ENCODE assay signal across 17 mouse cellular contexts in genomic region chr6:66052386-66052785, GRCm38 (mm10).
DNase-seq lines count a peak whose midpoint lies in the region; ATAC-seq lines count a peak whose summit lies in the region.
"Had no signal": no experiment of that assay in that cellular context is flagged by ENCODE, and none has a peak within 500 bp of the region (broad histone marks: within the 10 kb centered on the region; RNA-seq: fewer than 3 reads in every experiment).

No protein-coding gene starts in this region.

- peak; percentile 38 for ATAC-seq in megakaryocyte, adult 5-6 weeks (ENCODE audit: poor library complexity, severe bottlenecking)
- ATAC-seq: intestine, postnatal 0 days; midbrain, embryonic 15.5 days had no signal

- peak; percentile 1 for DNase-seq in embryo, embryonic 11 days
- no peak for DNase-seq in embryo, embryonic 9.5 days (ENCODE audit: extremely low spot score)
- DNase-seq in MEL-GATA-1-ER (ENCODE audit: extremely low read depth, low read depth) (peak; percentile 46), liver (peak; percentile 58)
- no peak for DNase-seq in urinary bladder, postnatal 10 days (ENCODE audit: low spot score)
- no peak for DNase-seq in left cerebral cortex, adult 18-20 months (ENCODE audit: low spot score in 2 of 2)
- no peak for DNase-seq in lung, postnatal 4 days
- DNase-seq: adrenal gland, postnatal 25 days; cerebellum, postnatal 14 days; gastrocnemius, adult 2 months; heart, adult 11 months; kidney, postnatal 10 days; retina, postnatal 1 day; thymus, adult 2 months had no signal

Comparison
In these comparisons a context has a peak if more than half of its experiments do, and no peak if none do; other contexts are left out.
1. DNase-seq: peak in embryo, embryonic 11 days (single experiment), MEL-GATA-1-ER (single experiment) and liver (single experiment); none in embryo, embryonic 9.5 days (single experiment), urinary bladder, postnatal 10 days (single experiment), left cerebral cortex, adult 18-20 months (0 of 2) and lung, postnatal 4 days (0 of 2).